Mouse (Mus musculus) liver, embryonic 12.5 days (tissue): ENCODE results near the gene Clip2. TPM values are rescaled to one million over a fixed set of nuclear protein-coding genes. Genes with fewer than 3 reads are reported as not detected.

ENCODE experiments used
- ATAC-seq: fragments of 200-750 bp; cut with Nextera tagmentation; 2 replicates; pipeline ENCODE4 v1.8.0; 2017; ENCODE audit warnings: moderate number of reproducible peaks, mild to moderate bottlenecking, moderate library complexity
- H3K27ac ChIP-seq: fragments of 300-500 bp; sonication (generic); 2 replicates; pipeline ENCODE4 v1.5.1; 2016; ENCODE audit warnings: mild to moderate bottlenecking
- H3K27me3 ChIP-seq: fragments of 300-500 bp; sonication (generic); replicated peaks from 2 replicates; pipeline ENCODE4 v1.6.1; 2016; ENCODE audit warnings: mild to moderate bottlenecking, moderate library complexity
- H3K36me3 ChIP-seq: fragments of 300-500 bp; sonication (generic); 2 replicates; pipeline ENCODE4 v1.6.1; 2016; ENCODE audit warnings: mild to moderate bottlenecking, moderate library complexity
- H3K4me1 ChIP-seq: fragments of 300-500 bp; sonication (generic); 2 replicates; pipeline ENCODE4 v1.6.1; 2016
- H3K4me2 ChIP-seq: fragments of 300-500 bp; sonication (generic); 2 replicates; pipeline ENCODE4 v1.6.1; 2016; ENCODE audit warnings: mild to moderate bottlenecking, moderate library complexity
- H3K4me3 ChIP-seq: fragments of 300-500 bp; sonication (generic); 2 replicates; pipeline ENCODE4 v1.5.1; 2016; ENCODE audit warnings: mild to moderate bottlenecking, moderate library complexity
- H3K9ac ChIP-seq: fragments of 300-500 bp; sonication (generic); 2 replicates; pipeline ENCODE4 v1.6.1; 2016; ENCODE audit warnings: mild to moderate bottlenecking, moderate library complexity
- H3K9me3 ChIP-seq: fragments of 300-500 bp; sonication (generic); replicated peaks from 2 replicates; pipeline ENCODE4 v1.6.1; 2016; ENCODE audit warnings: mild to moderate bottlenecking, moderate library complexity
- WGBS: fragments of 180-500 bp; shearing (Covaris S2); methylation state at CpG from one replicate; pipeline ENCODE4 v1.1.7; 2016; ENCODE audit not compliant: insufficient replicate concordance; 5-methylcytosine and 5-hydroxymethylcytosine counted together
- polyA plus RNA-seq: library from polyadenylated mRNA; unstranded; fragments of >200 nt; fragmentation: Nextera tagmentation; extraction: Ambion mirVana; gene quantifications from 2 replicates; pipeline ENCODE4 v1.2.1, GENCODE M21; 2016

Clip2 gene
- polyA plus RNA-seq, 1 experiment from 2014 or later: 1.0 TPM

GRCm38 (mm10) chr5:134540881-134541280 lies 11.4 kb downstream of the Clip2 start:
- Histone ChIP-seq H3K4me1 (peaks cover 26% of the 10 kb centered on the region), H3K4me3 (no peak overlapping the region), H3K9ac (no peak overlapping the region), H3K9me3 (no peaks in the 10 kb centered on the region), H3K27ac (no peak overlapping the region), H3K4me2 (no peak overlapping the region), H3K36me3 (no peaks in the 10 kb centered on the region), H3K27me3 (no peaks in the 10 kb centered on the region)
- ATAC-seq: no peak
- 74% methylated on average over 6 of the region's 6 CpGs for WGBS

- no peaks in the 10 kb centered on the region for H3K9me3 ChIP-seq
- no peak overlapping the region for H3K9ac ChIP-seq
- no peaks in the 10 kb centered on the region for H3K36me3 ChIP-seq
- ATAC-seq: peak; percentile 75
- WGBS: 10% methylated on average over 3 of the region's 3 CpGs
- H3K27me3 ChIP-seq: no peaks in the 10 kb centered on the region
- peaks cover 26% of the 10 kb centered on the region for H3K4me1 ChIP-seq
- H3K27ac ChIP-seq: peak overlapping the region; percentile 67
- H3K4me3 ChIP-seq: no peak overlapping the region
- H3K4me2 ChIP-seq: no peak overlapping the region
Measured at GRCm38 (mm10) chr5:134539891-134540290, 12.3 kb downstream of the Clip2 start.

DNA sequence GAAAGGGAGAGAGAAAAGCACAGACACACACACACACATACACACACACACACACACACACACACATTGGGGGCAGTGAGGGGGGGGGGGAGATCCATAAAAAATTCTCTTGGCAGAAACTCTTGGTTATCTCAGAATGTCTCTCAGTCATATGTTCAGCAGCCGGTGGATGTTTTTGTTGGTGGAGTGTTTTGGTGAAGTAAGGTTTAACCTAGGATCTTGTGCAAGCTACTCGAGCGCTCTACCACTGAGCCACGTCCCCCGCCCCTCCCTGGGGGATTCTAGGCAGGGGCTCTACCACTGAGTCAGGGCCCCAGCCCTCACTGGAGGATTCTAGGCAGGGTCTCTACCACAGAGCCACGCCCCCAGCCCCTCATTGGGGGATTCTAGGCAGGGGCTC lies 16.2 kb downstream of the Clip2 start:
- Histone ChIP-seq H3K27ac (no peak overlapping the region), H3K4me2 (no peak overlapping the region), H3K36me3 (peaks cover 13% of the 10 kb centered on the region), H3K9me3 (no peaks in the 10 kb centered on the region), H3K27me3 (no peaks in the 10 kb centered on the region), H3K9ac (no peak overlapping the region), H3K4me3 (no peak overlapping the region), H3K4me1 (peaks cover 19% of the 10 kb centered on the region)
- no peak for ATAC-seq
- WGBS: 67% methylated on average over 6 of the region's 6 CpGs

DNA sequence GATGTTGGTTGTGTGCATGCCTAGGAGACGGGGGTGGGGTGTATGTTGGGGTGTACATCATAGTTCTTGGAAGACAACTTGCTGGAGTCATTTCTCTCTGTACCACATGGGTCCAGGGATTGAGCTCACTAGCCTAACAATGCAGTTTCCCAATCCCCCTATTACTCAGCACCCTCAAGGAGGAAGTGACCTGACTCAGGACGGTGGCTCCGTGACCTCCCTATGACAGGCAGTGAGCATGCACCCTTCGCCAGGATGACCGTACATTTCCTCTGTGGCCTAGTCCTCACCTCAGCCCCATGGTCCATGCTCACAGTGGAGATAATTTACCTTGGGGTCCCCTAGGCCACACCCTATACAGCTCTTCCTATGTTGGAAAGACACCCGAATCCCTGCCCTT lies 19.8 kb downstream of the Clip2 start:
- Histone ChIP-seq H3K4me3 (no peak overlapping the region), H3K27ac (no peak overlapping the region), H3K9me3 (no peaks in the 10 kb centered on the region), H3K9ac (no peak overlapping the region), H3K27me3 (no peaks in the 10 kb centered on the region), H3K4me2 (no peak overlapping the region), H3K4me1 (peaks cover 7% of the 10 kb centered on the region; the same call in 1 of the 2 replicates), H3K36me3 (peaks cover 13% of the 10 kb centered on the region)
- no peak for ATAC-seq
- 56% methylated on average over 6 of the region's 6 CpGs for WGBS

GRCm38 (mm10) chr5:134531585-134531984 lies 20.6 kb downstream of the Clip2 start:
- Histone ChIP-seq H3K27ac (no peak overlapping the region), H3K27me3 (no peaks in the 10 kb centered on the region), H3K4me3 (no peak overlapping the region), H3K9me3 (no peaks in the 10 kb centered on the region), H3K4me2 (no peak overlapping the region), H3K36me3 (peaks cover 13% of the 10 kb centered on the region), H3K4me1 (peaks cover 7% of the 10 kb centered on the region; the same call in 1 of the 2 replicates), H3K9ac (no peak overlapping the region)
- ATAC-seq: no peak
- WGBS: 86% methylated on average over 9 of the region's 9 CpGs

DNA sequence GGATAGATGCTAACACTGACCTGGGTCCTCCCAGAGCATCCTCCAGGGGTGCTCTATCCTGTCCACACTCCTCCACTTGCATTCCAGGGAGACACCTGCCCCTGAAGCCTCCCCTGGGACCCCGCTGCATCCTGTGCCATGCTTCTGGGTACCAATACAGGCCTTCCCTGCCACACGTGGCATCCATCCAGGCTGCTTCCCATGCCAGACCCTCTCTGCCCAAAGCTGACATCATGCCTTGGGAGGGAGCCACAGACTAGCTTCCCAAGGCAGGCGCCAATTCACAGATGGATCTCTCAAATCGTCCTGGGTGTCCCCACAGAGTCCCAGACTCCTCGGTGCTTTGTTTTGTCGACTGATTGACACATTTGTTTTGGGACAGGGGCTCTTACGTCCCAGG lies 21.4 kb downstream of the Clip2 start:
- H3K4me2 ChIP-seq: no peak overlapping the region
- H3K9ac ChIP-seq: no peak overlapping the region
- no peak overlapping the region for H3K4me3 ChIP-seq
- no peak overlapping the region for H3K27ac ChIP-seq
- no peak for ATAC-seq
- peaks cover 7% of the 10 kb centered on the region; the same call in 1 of the 2 replicates for H3K4me1 ChIP-seq
- peaks cover 13% of the 10 kb centered on the region for H3K36me3 ChIP-seq
- H3K9me3 ChIP-seq: no peaks in the 10 kb centered on the region
- WGBS: 64% methylated on average over 7 of the region's 7 CpGs
- no peaks in the 10 kb centered on the region for H3K27me3 ChIP-seq

DNA sequence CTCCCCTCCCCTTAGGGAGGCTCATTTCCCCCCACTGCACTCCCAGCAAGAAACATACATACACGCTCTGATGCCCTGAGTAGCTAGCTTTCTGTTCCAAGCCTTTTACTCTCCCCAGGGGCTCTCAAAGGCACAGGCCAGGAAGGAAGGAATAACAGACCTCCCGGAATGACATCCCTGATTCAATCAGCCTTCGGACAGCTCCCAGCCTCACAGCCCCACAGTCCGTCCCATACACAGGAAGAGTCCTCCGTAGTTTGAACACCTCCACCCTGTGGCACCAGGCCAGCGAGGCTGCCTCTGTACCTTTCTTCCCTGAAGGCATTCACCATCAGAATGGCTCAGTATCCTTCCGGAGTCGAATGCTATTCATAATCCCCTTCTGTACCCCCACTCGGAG lies 23.7 kb downstream of the Clip2 start:
- WGBS: 46% methylated on average over 9 of the region's 9 CpGs
- Histone ChIP-seq H3K36me3 (peaks cover 8% of the 10 kb centered on the region), H3K4me3 (no peak overlapping the region), H3K9me3 (no peaks in the 10 kb centered on the region), H3K4me1 (peaks cover 7% of the 10 kb centered on the region; the same call in 1 of the 2 replicates), H3K27me3 (no peaks in the 10 kb centered on the region), H3K4me2 (no peak overlapping the region), H3K27ac (no peak overlapping the region), H3K9ac (no peak overlapping the region)
- no peak for ATAC-seq

- Histone ChIP-seq H3K27me3 (no peaks in the 10 kb centered on the region), H3K4me3 (no peak overlapping the region), H3K9ac (no peak overlapping the region), H3K27ac (no peak overlapping the region), H3K36me3 (peaks cover 8% of the 10 kb centered on the region; the same call in 1 of the 2 replicates), H3K4me1 (peaks cover 24% of the 10 kb centered on the region), H3K9me3 (no peaks in the 10 kb centered on the region), H3K4me2 (no peak overlapping the region)
- no peak for ATAC-seq
- 85% methylated on average over 15 of the region's 15 CpGs for whole genome bisulfite sequencing
Measured at GRCm38 (mm10) chr5:134525971-134526711, 26.1 kb downstream of the Clip2 start.

DNA sequence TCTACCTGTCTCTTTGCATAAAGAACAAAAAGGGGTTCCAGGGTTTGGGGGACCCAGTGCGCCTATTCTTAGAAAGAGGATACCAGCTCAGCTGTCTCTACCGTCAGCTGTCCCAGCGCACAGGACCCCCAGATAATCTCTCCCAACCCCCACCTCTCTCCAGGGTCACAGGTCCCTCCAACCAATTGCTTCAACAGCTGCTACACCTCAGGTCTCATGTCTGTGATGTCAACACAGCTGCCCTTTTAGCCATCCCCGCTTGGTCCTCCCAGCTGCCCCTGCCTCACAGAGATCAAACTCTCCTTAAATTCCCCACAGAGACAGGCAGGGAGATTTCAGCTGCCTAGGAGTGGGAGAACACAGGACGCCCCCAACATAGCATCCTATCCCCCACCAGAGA lies 28.5 kb downstream of the Clip2 start:
- H3K9me3 ChIP-seq: no peaks in the 10 kb centered on the region
- ATAC-seq: no peak
- no peak overlapping the region for H3K4me2 ChIP-seq
- no peaks in the 10 kb centered on the region for H3K27me3 ChIP-seq
- H3K27ac ChIP-seq: no peak overlapping the region
- peaks cover 26% of the 10 kb centered on the region for H3K4me1 ChIP-seq
- WGBS: 84% methylated on average over 5 of the region's 5 CpGs
- H3K9ac ChIP-seq: no peak overlapping the region
- peaks cover 9% of the 10 kb centered on the region; the same call in 1 of the 2 replicates for H3K36me3 ChIP-seq
- no peak overlapping the region for H3K4me3 ChIP-seq

DNA sequence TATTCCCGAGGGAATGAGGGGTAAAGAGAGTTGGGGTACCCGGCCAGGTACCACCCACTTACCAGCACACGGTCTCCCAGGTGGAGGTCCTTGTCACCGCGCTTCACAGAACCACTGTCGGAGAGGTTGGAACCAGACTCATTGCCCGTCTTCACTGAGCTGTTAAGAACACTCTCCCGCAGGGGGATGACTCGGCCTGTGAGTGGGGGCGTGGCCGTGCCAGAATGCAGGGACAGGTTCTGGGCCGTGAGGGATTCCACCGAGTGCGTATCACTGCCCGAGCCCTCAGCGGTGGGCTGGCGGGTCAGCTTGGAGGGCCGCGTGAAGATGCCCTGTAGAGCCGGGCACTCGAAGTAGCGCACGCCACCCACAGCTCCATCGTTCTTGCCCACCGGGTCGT lies 29.7 kb downstream of the Clip2 start:
- no peak for ATAC-seq
- Histone ChIP-seq H3K36me3 (peaks cover 13% of the 10 kb centered on the region; the same call in 1 of the 2 replicates), H3K4me1 (peaks cover 20% of the 10 kb centered on the region), H3K27me3 (no peaks in the 10 kb centered on the region), H3K4me2 (no peak overlapping the region; the same call in 1 of the 2 replicates), H3K9me3 (no peaks in the 10 kb centered on the region), H3K4me3 (no peak overlapping the region), H3K9ac (no peak overlapping the region), H3K27ac (no peak overlapping the region)
- WGBS: 81% methylated on average over 26 of the region's 26 CpGs

- H3K4me2 ChIP-seq: peak overlapping the region; percentile 34
Measured at GRCm38 (mm10) chr5:134521806-134522205, 30.4 kb downstream of the Clip2 start.

GRCm38 (mm10) chr5:134521131-134521530 lies 31.1 kb downstream of the Clip2 start:
- H3K36me3 ChIP-seq: peaks cover 26% of the 10 kb centered on the region
- no peaks in the 10 kb centered on the region for H3K9me3 ChIP-seq
- H3K4me1 ChIP-seq: peaks cover 20% of the 10 kb centered on the region
- H3K9ac ChIP-seq: no peak overlapping the region
- no peak for ATAC-seq
- 80% methylated on average over 2 of the region's 2 CpGs for WGBS
- H3K4me3 ChIP-seq: no peak overlapping the region
- H3K4me2 ChIP-seq: no peak overlapping the region
- H3K27ac ChIP-seq: no peak overlapping the region
- no peaks in the 10 kb centered on the region for H3K27me3 ChIP-seq

More at GRCm38 (mm10) chr5:134521806-134522205, 30.4 kb downstream of the Clip2 start:
- Histone ChIP-seq H3K36me3 (peaks cover 19% of the 10 kb centered on the region), H3K4me3 (0 out of 2 replicates have a peak overlapping the region, but pooled peaks have one; percentile 2), H3K27me3 (no peaks in the 10 kb centered on the region), H3K27ac (no peak overlapping the region), H3K4me1 (peaks cover 20% of the 10 kb centered on the region), H3K9ac (no peak overlapping the region), H3K9me3 (no peaks in the 10 kb centered on the region)
- peak; percentile 83 for ATAC-seq
- WGBS: 20% methylated on average over 7 of the region's 7 CpGs
